Mouse (Mus musculus) heart, embryonic 15.5 days (tissue): ENCODE measurements at regions not wholly inside any gene's neighbourhood (a gene's known extent, or its start where the extent isn't known, plus 50 kb on each side); places are given as distances from the start of the nearest gene placed in this dataset.

Experiments used
- ATAC-seq: fragments of 200-750 bp; cut with Nextera tagmentation; replicated peaks from 2 replicates; pipeline ENCODE4 v1.8.0; 2017; ENCODE audit warnings: low read depth, moderate TSS enrichment; ENCODE audit not compliant: insufficient number of reproducible peaks, insufficient read depth, low FRiP score
- H3K27ac ChIP-seq: fragments of 300-500 bp; sonication (generic); 2 replicates; pipeline ENCODE4 v1.5.1; 2015; ENCODE audit warnings: mild to moderate bottlenecking, inconsistent platforms
- H3K27me3 ChIP-seq: fragments of 300-500 bp; sonication (generic); 2 replicates; pipeline ENCODE4 v1.6.1; 2015; ENCODE audit warnings: inconsistent platforms
- H3K36me3 ChIP-seq: fragments of 300-500 bp; sonication (generic); 2 replicates; pipeline ENCODE4 v1.6.1; 2015; ENCODE audit warnings: mild to moderate bottlenecking, inconsistent platforms
- H3K4me1 ChIP-seq: fragments of 300-500 bp; sonication (generic); replicated peaks from 2 replicates; pipeline ENCODE4 v1.6.1; 2015; ENCODE audit warnings: inconsistent platforms
- H3K4me2 ChIP-seq: fragments of 300-500 bp; sonication (generic); 2 replicates; pipeline ENCODE4 v1.6.1; 2015; ENCODE audit warnings: inconsistent platforms, mild to moderate bottlenecking, moderate library complexity
- H3K4me3 ChIP-seq: fragments of 300-500 bp; sonication (generic); 2 replicates; pipeline ENCODE4 v1.5.1; 2015; ENCODE audit warnings: mild to moderate bottlenecking, inconsistent platforms
- H3K9ac ChIP-seq: fragments of 300-500 bp; sonication (generic); 2 replicates; pipeline ENCODE4 v1.6.1; 2015; ENCODE audit warnings: mild to moderate bottlenecking, inconsistent platforms
- H3K9me3 ChIP-seq: fragments of 300-500 bp; sonication (generic); replicated peaks from 2 replicates; pipeline ENCODE4 v1.6.1; 2016; ENCODE audit warnings: inconsistent platforms
- WGBS: fragments of 180-500 bp; shearing (Covaris S2); methylation state at CpG from one replicate; pipeline ENCODE4 v1.1.7; 2015; ENCODE audit warnings: mixed read lengths; 5-methylcytosine and 5-hydroxymethylcytosine counted together

GRCm38 (mm10) chr5:11983452-11983851, 65.6 kb downstream of the 4933402N22Rik start:
- ATAC-seq, result no peak
- H3K27ac ChIP-seq, result no peak overlapping the region
- 55% methylated on average over 4 of the region's 4 CpGs for WGBS
- H3K4me3 ChIP-seq, result no peak overlapping the region
- no peak overlapping the region for H3K9ac ChIP-seq
- no peaks in the 10 kb centered on the region for H3K36me3 ChIP-seq
- H3K9me3 ChIP-seq, result no peaks in the 10 kb centered on the region
- no peak overlapping the region for H3K4me2 ChIP-seq
- no peaks in the 10 kb centered on the region for H3K27me3 ChIP-seq
- no peaks in the 10 kb centered on the region for H3K4me1 ChIP-seq

GRCm38 (mm10) chr5:11989140-11989539, 71.3 kb downstream of the 4933402N22Rik start:
- Histone ChIP-seq H3K36me3 (no peaks in the 10 kb centered on the region), H3K9me3 (no peaks in the 10 kb centered on the region), H3K27me3 (no peaks in the 10 kb centered on the region), H3K9ac (no peak overlapping the region), H3K4me1 (no peaks in the 10 kb centered on the region), H3K27ac (no peak overlapping the region), H3K4me3 (no peak overlapping the region), H3K4me2 (no peak overlapping the region)
- ATAC-seq, result no peak
- 76% methylated on average over 5 of the region's 5 CpGs for WGBS

GRCm38 (mm10) chr5:12000777-12001176, 82.9 kb downstream of the 4933402N22Rik start:
- Histone ChIP-seq H3K9me3 (no peaks in the 10 kb centered on the region), H3K9ac (no peak overlapping the region), H3K4me1 (no peaks in the 10 kb centered on the region), H3K4me2 (no peak overlapping the region), H3K27me3 (no peaks in the 10 kb centered on the region), H3K4me3 (no peak overlapping the region), H3K36me3 (no peaks in the 10 kb centered on the region), H3K27ac (no peak overlapping the region)
- ATAC-seq, result no peak

- no peak overlapping the region for H3K9ac ChIP-seq
- H3K4me3 ChIP-seq, result no peak overlapping the region
- WGBS, result 60% methylated on average over 3 of the region's 3 CpGs
- H3K27ac ChIP-seq, result no peak overlapping the region
- no peak for ATAC-seq
- no peaks in the 10 kb centered on the region for H3K9me3 ChIP-seq
- no peaks in the 10 kb centered on the region for H3K4me1 ChIP-seq
- no peaks in the 10 kb centered on the region for H3K27me3 ChIP-seq
- H3K4me2 ChIP-seq, result no peak overlapping the region
- no peaks in the 10 kb centered on the region for H3K36me3 ChIP-seq
Observed at GRCm38 (mm10) chr5:12006473-12006872, 88.6 kb downstream of the 4933402N22Rik start.

GRCm38 (mm10) chr5:12016332-12016731, 98.5 kb downstream of the 4933402N22Rik start:
- Histone ChIP-seq H3K9me3 (no peaks in the 10 kb centered on the region), H3K4me2 (no peak overlapping the region), H3K9ac (no peak overlapping the region), H3K36me3 (no peaks in the 10 kb centered on the region), H3K27ac (no peak overlapping the region), H3K27me3 (no peaks in the 10 kb centered on the region), H3K4me1 (no peaks in the 10 kb centered on the region), H3K4me3 (no peak overlapping the region)
- WGBS, result 67% methylated on average over 1 of the region's 1 CpGs
- ATAC-seq, result no peak

- Histone ChIP-seq H3K4me3 (no peak overlapping the region), H3K9me3 (no peaks in the 10 kb centered on the region), H3K27me3 (no peaks in the 10 kb centered on the region), H3K27ac (no peak overlapping the region), H3K4me1 (no peaks in the 10 kb centered on the region), H3K9ac (no peak overlapping the region), H3K4me2 (no peak overlapping the region), H3K36me3 (no peaks in the 10 kb centered on the region)
- no peak for ATAC-seq
Observed at GRCm38 (mm10) chr5:12020489-12020888, 102.6 kb downstream of the 4933402N22Rik start.

GRCm38 (mm10) chr5:12024705-12025383, 107.0 kb downstream of the 4933402N22Rik start:
- Histone ChIP-seq H3K4me3 (no peak overlapping the region), H3K27me3 (no peaks in the 10 kb centered on the region), H3K4me1 (no peaks in the 10 kb centered on the region), H3K36me3 (no peaks in the 10 kb centered on the region), H3K9ac (no peak overlapping the region), H3K9me3 (no peaks in the 10 kb centered on the region), H3K27ac (no peak overlapping the region), H3K4me2 (no peak overlapping the region)
- ATAC-seq, result no peak

- Histone ChIP-seq H3K27me3 (no peaks in the 10 kb centered on the region), H3K4me1 (no peaks in the 10 kb centered on the region), H3K4me2 (no peak overlapping the region), H3K27ac (no peak overlapping the region), H3K9me3 (no peaks in the 10 kb centered on the region), H3K36me3 (no peaks in the 10 kb centered on the region), H3K4me3 (no peak overlapping the region), H3K9ac (no peak overlapping the region)
- no peak for ATAC-seq
- 13% methylated on average over 5 of the region's 5 CpGs for WGBS
Observed at GRCm38 (mm10) chr5:12030002-12030401, 112.2 kb downstream of the 4933402N22Rik start.

GRCm38 (mm10) chr5:12049806-12050205, 132.0 kb downstream of the 4933402N22Rik start:
- Histone ChIP-seq H3K9ac (no peak overlapping the region), H3K9me3 (no peaks in the 10 kb centered on the region), H3K36me3 (no peaks in the 10 kb centered on the region), H3K4me1 (no peaks in the 10 kb centered on the region), H3K27ac (no peak overlapping the region), H3K4me2 (no peak overlapping the region), H3K4me3 (no peak overlapping the region), H3K27me3 (no peaks in the 10 kb centered on the region)
- no peak for ATAC-seq
- 87% methylated on average over 1 of the region's 1 CpGs for WGBS

- no peak overlapping the region for H3K4me2 ChIP-seq
- no peak overlapping the region for H3K4me3 ChIP-seq
- WGBS, result 23% methylated on average over 1 of the region's 1 CpGs
- H3K9ac ChIP-seq, result no peak overlapping the region
- H3K27me3 ChIP-seq, result no peaks in the 10 kb centered on the region
- H3K9me3 ChIP-seq, result no peaks in the 10 kb centered on the region
- H3K27ac ChIP-seq, result no peak overlapping the region
- no peaks in the 10 kb centered on the region for H3K4me1 ChIP-seq
- ATAC-seq, result no peak
- no peaks in the 10 kb centered on the region for H3K36me3 ChIP-seq
Observed at GRCm38 (mm10) chr5:12080191-12080590, 162.3 kb downstream of the 4933402N22Rik start.

- no peaks in the 10 kb centered on the region for H3K9me3 ChIP-seq
- 67% methylated on average over 1 of the region's 1 CpGs for WGBS
- no peaks in the 10 kb centered on the region for H3K36me3 ChIP-seq
- H3K4me3 ChIP-seq, result no peak overlapping the region
- H3K9ac ChIP-seq, result no peak overlapping the region
- H3K27me3 ChIP-seq, result no peaks in the 10 kb centered on the region
- no peak overlapping the region for H3K27ac ChIP-seq
- no peak for ATAC-seq
- H3K4me1 ChIP-seq, result no peaks in the 10 kb centered on the region
- H3K4me2 ChIP-seq, result no peak overlapping the region
Observed at GRCm38 (mm10) chr5:12093680-12094079, 175.8 kb downstream of the 4933402N22Rik start.

GRCm38 (mm10) chr5:12116587-12117354, 198.9 kb downstream of the 4933402N22Rik start:
- no peak overlapping the region for H3K4me2 ChIP-seq
- no peaks in the 10 kb centered on the region for H3K27me3 ChIP-seq
- H3K9ac ChIP-seq, result no peak overlapping the region
- H3K4me1 ChIP-seq, result no peaks in the 10 kb centered on the region
- 65% methylated on average over 5 of the region's 5 CpGs for WGBS
- H3K36me3 ChIP-seq, result no peaks in the 10 kb centered on the region
- no peak overlapping the region for H3K27ac ChIP-seq
- no peak for ATAC-seq
- no peak overlapping the region for H3K4me3 ChIP-seq
- no peaks in the 10 kb centered on the region for H3K9me3 ChIP-seq
